Mouse (Mus musculus) stomach, postnatal 0 days (tissue): ENCODE measurements around the gene B4galnt2. TPM values are rescaled to one million over a fixed set of nuclear protein-coding genes. Genes with fewer than 3 reads are reported as not detected.
A peak's percentile ranks its signal among the peaks of the same experiment; 100 is the strongest.

Experiments used
- ATAC-seq: fragments of 200-750 bp; cut with Nextera tagmentation; 2 replicates; pipeline ENCODE4 v1.8.0; 2017; ENCODE audit not compliant: low FRiP score, low TSS enrichment
- DNase-seq: peaks from one replicate; pipeline ENCODE4 v3.0.0-alpha.2; 2016; ENCODE audit warnings: low spot score
- H3K27ac ChIP-seq: fragments of 300-500 bp; sonication (generic); replicated peaks from 2 replicates; pipeline ENCODE4 v1.5.1; 2014; ENCODE audit warnings: mild to moderate bottlenecking, control low read depth
- H3K27me3 ChIP-seq: fragments of 300-500 bp; sonication (generic); 2 replicates; pipeline ENCODE4 v1.6.1; 2014; ENCODE audit warnings: low read length; ENCODE audit not compliant: control insufficient read depth, insufficient read depth
- H3K36me3 ChIP-seq: fragments of 300-500 bp; sonication (generic); 2 replicates; pipeline ENCODE4 v1.6.1; 2014; ENCODE audit warnings: low read length, mixed read lengths; ENCODE audit not compliant: control insufficient read depth, insufficient read depth
- H3K4me1 ChIP-seq: fragments of 300-500 bp; sonication (generic); replicated peaks from 2 replicates; pipeline ENCODE4 v1.6.1; 2014; ENCODE audit warnings: antibody characterized with exemption; ENCODE audit not compliant: control insufficient read depth, insufficient read depth
- H3K4me2 ChIP-seq: fragments of 300-500 bp; sonication (generic); replicated peaks from 2 replicates; pipeline ENCODE4 v1.6.1; 2014; ENCODE audit warnings: low read depth, mild to moderate bottlenecking, control low read depth, moderate library complexity
- H3K4me3 ChIP-seq: fragments of 300-500 bp; sonication (generic); 2 replicates; pipeline ENCODE4 v1.5.1; 2014; ENCODE audit warnings: low read depth, low read length, control low read depth
- H3K9ac ChIP-seq: fragments of 300-500 bp; sonication (generic); 2 replicates; pipeline ENCODE4 v1.6.1; 2014; ENCODE audit warnings: mild to moderate bottlenecking, low read length, control low read depth, mixed read lengths
- H3K9me3 ChIP-seq: fragments of 300-500 bp; sonication (generic); 2 replicates; pipeline ENCODE4 v1.6.1; 2016; ENCODE audit warnings: low read length; ENCODE audit not compliant: control insufficient read depth
- CTCF ChIP-seq: IDR thresholded peaks from 2 replicates; pipeline ENCODE4 v1.5.1; 2016; ENCODE audit warnings: antibody characterized with exemption, low read depth, mild to moderate bottlenecking, moderate library complexity
- EP300 ChIP-seq: optimal IDR thresholded peaks from 2 replicates; pipeline ENCODE3; 2016; ENCODE audit warnings: antibody characterized with exemption
- WGBS: fragments of 180-500 bp; shearing (Covaris S2); extraction: QIAGEN DNeasy Blood & Tissue Kit; methylation state at CpG from one replicate; pipeline ENCODE4 v1.1.7; 2014; 5-methylcytosine and 5-hydroxymethylcytosine counted together
- polyA plus RNA-seq: library from polyadenylated mRNA; unstranded; fragments of >200 nt; fragmentation: Nextera tagmentation; extraction: Ambion mirVana; gene quantifications from 2 replicates; pipeline ENCODE4 v1.2.1, GENCODE M21; 2015

Gene B4galnt2
- polyA plus RNA-seq, 1 experiment from 2014 or later = 4.6 TPM

DNA sequence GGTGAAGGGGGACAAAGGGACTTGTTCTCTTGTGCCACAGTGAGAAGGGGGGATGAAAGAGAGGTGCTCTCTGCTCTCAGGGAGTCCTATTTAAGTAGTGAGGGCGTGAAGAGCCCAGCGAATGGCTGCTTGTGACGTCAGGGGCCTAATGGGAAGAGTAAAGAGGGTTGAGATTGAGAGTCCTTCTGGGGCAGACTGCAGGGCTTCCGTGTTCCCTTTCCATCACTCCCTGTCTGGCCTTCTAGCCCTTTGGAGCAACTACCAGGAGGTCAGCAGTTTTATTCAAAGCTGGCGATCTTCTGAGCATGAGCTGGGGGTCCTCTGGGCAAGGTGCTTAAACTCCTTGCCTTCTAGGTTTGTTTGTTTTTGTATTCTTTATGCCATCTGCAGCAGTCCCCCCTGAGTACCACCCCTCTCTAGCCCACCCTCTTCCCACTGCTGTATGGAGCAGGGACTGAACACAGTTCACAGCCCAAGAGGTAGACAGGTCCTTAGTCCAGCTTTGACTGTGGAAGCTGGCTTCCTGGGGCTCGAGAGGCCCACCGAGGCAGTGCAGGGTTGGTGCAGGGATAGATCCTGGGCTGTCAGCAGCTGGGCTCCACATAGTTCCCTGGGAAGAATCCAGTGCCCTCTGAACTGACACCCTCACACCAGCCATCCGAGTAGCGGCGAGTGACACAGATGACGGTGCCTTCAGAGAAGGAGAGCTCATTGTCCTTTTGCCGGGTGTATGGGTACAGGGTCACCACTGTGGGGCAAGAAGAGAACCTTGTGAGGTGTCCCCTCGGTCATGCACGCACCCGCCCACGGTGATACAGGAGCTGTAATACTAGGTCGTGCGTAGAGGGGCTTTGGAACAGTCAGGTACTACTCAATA, 82.3 kb downstream of the B4galnt2 start:
- 62% methylated on average over 18 of the region's 18 CpGs for WGBS
- Histone ChIP-seq H3K4me2 (no peak overlapping the region), H3K36me3 (0 out of 2 replicates have a peak, but pooled peaks cover 2% of the 10 kb centered on the region), H3K4me1 (peaks cover 5% of the 10 kb centered on the region), H3K9me3 (no peaks in the 10 kb centered on the region), H3K27ac (no peak overlapping the region), H3K27me3 (peaks cover 14% of the 10 kb centered on the region; the same call in 1 of the 2 replicates), H3K4me3 (no peak overlapping the region), H3K9ac (no peak overlapping the region)
- ATAC-seq = no peak
- TF ChIP-seq EP300 (no peak), CTCF (no peak)
- DNase-seq = no peak

DNA sequence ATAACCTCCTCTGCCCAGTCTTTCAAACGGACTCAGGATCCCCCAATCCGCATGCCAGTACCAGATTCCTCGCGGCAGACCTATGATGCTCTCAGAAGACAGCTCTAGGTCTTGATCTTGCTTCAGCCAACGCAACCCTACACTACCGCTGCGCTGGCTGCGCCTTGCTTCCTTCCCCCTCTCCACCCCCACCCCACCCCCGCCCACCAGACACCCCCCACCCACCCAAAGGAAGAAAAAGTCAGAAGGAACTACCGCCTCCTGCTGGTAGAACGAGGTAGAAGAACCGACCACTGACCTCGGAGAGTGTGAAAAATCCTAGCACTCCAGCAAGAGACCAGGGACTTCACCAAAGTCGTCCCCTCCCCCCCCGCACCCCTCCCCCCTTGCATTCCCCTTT, 83.0 kb downstream of the B4galnt2 start:
- H3K4me2 ChIP-seq = peak overlapping the region; percentile 49; the same call in 1 of the 2 replicates
- DNase-seq = no peak
- no peak for ATAC-seq
- peaks cover 5% of the 10 kb centered on the region for H3K4me1 ChIP-seq
- H3K27ac ChIP-seq = no peak overlapping the region
- H3K27me3 ChIP-seq = peaks cover 14% of the 10 kb centered on the region; the same call in 1 of the 2 replicates
- no peaks in the 10 kb centered on the region for H3K9me3 ChIP-seq
- TF ChIP-seq EP300 = no peak
- TF ChIP-seq CTCF = peak; percentile 47
- peak overlapping the region; percentile 35 for H3K4me3 ChIP-seq
- 18% methylated on average over 14 of the region's 15 CpGs for WGBS
- no peak overlapping the region for H3K9ac ChIP-seq
- 0 out of 2 replicates have a peak, but pooled peaks cover 2% of the 10 kb centered on the region for H3K36me3 ChIP-seq

GRCm38 (mm10) chr11:95831276-95831619, 83.4 kb downstream of the B4galnt2 start:
- Histone ChIP-seq H3K4me1 (peaks cover 5% of the 10 kb centered on the region), H3K27me3 (peaks cover 14% of the 10 kb centered on the region; the same call in 1 of the 2 replicates), H3K36me3 (0 out of 2 replicates have a peak, but pooled peaks cover 2% of the 10 kb centered on the region), H3K27ac (no peak overlapping the region), H3K4me2 (peak overlapping the region; percentile 49), H3K9ac (peak overlapping the region; percentile 31; the same call in 1 of the 2 replicates), H3K4me3 (peak overlapping the region; percentile 35), H3K9me3 (no peaks in the 10 kb centered on the region)
- no peak for DNase-seq
- no peak for ATAC-seq
- WGBS = 12% methylated on average over 10 of the region's 10 CpGs
- TF ChIP-seq EP300 = no peak
- TF ChIP-seq CTCF = no peak

DNA sequence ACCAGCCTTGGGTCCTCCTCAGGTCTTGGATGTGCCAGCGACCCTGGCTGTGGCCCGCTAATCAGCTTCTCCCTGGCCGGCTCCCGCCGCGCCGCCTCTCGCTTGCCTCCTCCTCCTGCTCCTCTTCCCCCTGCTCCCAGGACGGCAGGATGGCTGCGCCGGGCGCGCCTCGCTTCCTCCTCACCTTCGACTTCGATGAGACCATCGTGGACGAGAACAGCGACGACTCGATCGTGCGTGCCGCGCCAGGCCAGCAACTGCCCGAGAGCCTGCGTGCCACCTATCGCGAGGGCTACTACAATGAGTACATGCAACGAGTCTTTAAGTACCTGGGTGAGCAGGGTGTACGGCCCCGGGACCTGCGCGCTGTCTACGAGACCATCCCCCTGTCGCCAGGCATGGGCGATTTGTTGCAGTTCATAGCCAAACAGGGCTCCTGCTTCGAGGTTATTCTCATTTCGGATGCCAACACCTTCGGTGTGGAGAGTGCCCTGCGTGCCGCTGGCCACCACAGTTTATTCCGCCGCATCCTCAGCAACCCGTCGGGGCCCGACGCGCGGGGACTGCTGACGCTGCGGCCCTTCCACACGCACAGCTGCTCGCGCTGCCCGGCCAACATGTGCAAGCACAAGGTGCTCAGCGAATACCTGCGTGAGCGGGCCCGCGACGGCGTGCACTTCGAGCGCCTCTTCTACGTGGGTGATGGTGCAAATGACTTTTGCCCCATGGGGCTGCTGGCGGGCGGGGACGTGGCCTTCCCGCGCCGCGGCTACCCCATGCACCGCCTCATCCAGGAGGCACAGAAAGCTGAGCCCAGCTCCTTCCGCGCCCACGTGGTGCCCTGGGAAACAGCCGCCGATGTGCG, 84.0 kb downstream of the B4galnt2 start:
- Histone ChIP-seq H3K4me3 (peak overlapping the region; percentile 35), H3K4me1 (peaks cover 5% of the 10 kb centered on the region), H3K27ac (no peak overlapping the region), H3K27me3 (peaks cover 14% of the 10 kb centered on the region; the same call in 1 of the 2 replicates), H3K4me2 (peak overlapping the region; percentile 49), H3K36me3 (0 out of 2 replicates have a peak, but pooled peaks cover 2% of the 10 kb centered on the region), H3K9ac (peak overlapping the region; percentile 31; the same call in 1 of the 2 replicates), H3K9me3 (no peaks in the 10 kb centered on the region)
- WGBS = 6% methylated on average over 80 of the region's 80 CpGs
- DNase-seq = no peak
- peak; percentile 14; the same call in 1 of the 2 replicates for ATAC-seq
- TF ChIP-seq EP300 (no peak), CTCF (no peak)

DNA sequence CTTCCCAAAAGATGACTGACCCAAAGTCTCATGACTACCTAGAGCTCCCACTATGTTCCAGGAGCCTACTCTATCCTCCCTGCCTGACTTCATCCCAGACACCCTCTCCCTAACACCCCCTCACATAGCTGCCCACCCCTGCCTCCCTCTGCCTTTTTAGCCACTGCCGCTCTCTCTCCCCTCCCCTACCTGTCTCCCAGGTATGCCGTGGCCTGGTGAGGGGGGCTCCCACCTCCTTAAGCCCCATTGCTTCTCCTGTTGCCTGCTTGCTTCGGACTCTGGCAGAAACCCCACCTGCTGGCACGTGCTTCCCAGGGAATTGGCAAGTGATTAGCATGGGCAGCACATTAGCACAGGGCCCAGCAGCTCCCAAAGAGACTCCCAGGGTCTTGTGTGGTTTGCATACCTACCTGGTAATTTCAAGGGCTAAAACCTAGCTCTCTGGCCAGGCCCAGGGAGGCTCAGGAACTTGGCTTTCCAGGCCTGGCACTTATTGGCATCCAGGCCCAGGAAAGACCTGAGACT, 85.1 kb downstream of the B4galnt2 start:
- TF ChIP-seq EP300 (no peak), CTCF (no peak)
- H3K9me3 ChIP-seq = no peaks in the 10 kb centered on the region
- H3K4me1 ChIP-seq = peaks cover 5% of the 10 kb centered on the region
- WGBS = 45% methylated on average over 4 of the region's 4 CpGs
- no peak overlapping the region for H3K27ac ChIP-seq
- H3K27me3 ChIP-seq = peaks cover 14% of the 10 kb centered on the region; the same call in 1 of the 2 replicates
- no peak for DNase-seq
- no peak overlapping the region for H3K9ac ChIP-seq
- no peak overlapping the region for H3K4me2 ChIP-seq
- H3K4me3 ChIP-seq = no peak overlapping the region
- no peak for ATAC-seq
- 0 out of 2 replicates have a peak, but pooled peaks cover 2% of the 10 kb centered on the region for H3K36me3 ChIP-seq
